Mouse (Mus musculus) neural tube, embryonic 14.5 days (tissue): ENCODE results near the gene Notch4. TPM values are rescaled to one million over a fixed set of nuclear protein-coding genes. Genes with fewer than 3 reads are reported as not detected.
A peak's percentile ranks its signal among the peaks of the same experiment; 100 is the strongest.
"Not testable (repeated sequence)": the region's sequence is repeated elsewhere in the genome, so short reads cannot be mapped to it uniquely, and the experiment has no call there.

Experiments
- ATAC-seq: fragments of 200-750 bp; cut with Nextera tagmentation; 2 replicates; pipeline ENCODE4 v1.8.0; 2017; ENCODE audit warnings: low read depth, mild to moderate bottlenecking, moderate TSS enrichment, moderate library complexity
- H3K27ac ChIP-seq: fragments of 300-500 bp; sonication (generic); 2 replicates; pipeline ENCODE4 v1.5.1; 2014; ENCODE audit warnings: low read depth, mild to moderate bottlenecking, control low read depth, low read length, moderate library complexity, mixed read lengths
- H3K27me3 ChIP-seq: fragments of 300-500 bp; sonication (generic); 2 replicates; pipeline ENCODE4 v1.6.1; 2014; ENCODE audit warnings: low read length; ENCODE audit not compliant: control insufficient read depth, insufficient read depth
- H3K36me3 ChIP-seq: fragments of 300-500 bp; sonication (generic); 2 replicates; pipeline ENCODE4 v1.6.1; 2014; ENCODE audit warnings: low read length, mixed read lengths; ENCODE audit not compliant: control insufficient read depth, insufficient read depth
- H3K4me1 ChIP-seq: fragments of 300-500 bp; sonication (generic); 2 replicates; pipeline ENCODE4 v1.6.1; 2014; ENCODE audit warnings: low read length; ENCODE audit not compliant: control insufficient read depth, insufficient read depth
- H3K4me2 ChIP-seq: fragments of 300-500 bp; sonication (generic); 2 replicates; pipeline ENCODE4 v1.6.1; 2014; ENCODE audit warnings: mild to moderate bottlenecking, low read depth, low read length, control low read depth
- H3K4me3 ChIP-seq: fragments of 300-500 bp; sonication (generic); 2 replicates; pipeline ENCODE4 v1.5.1; 2014; ENCODE audit warnings: low read depth, low read length, control low read depth, mixed read lengths
- H3K9ac ChIP-seq: fragments of 300-500 bp; sonication (generic); replicated peaks from 2 replicates; pipeline ENCODE4 v1.6.1; 2014; ENCODE audit warnings: low read depth, mild to moderate bottlenecking, control low read depth, low read length, mixed read lengths
- H3K9me3 ChIP-seq: fragments of 300-500 bp; sonication (generic); 2 replicates; pipeline ENCODE4 v1.6.1; 2016; ENCODE audit warnings: low read length; ENCODE audit not compliant: control insufficient read depth
- WGBS: fragments of 180-500 bp; shearing (Covaris S2); extraction: QIAGEN DNeasy Blood & Tissue Kit; methylation state at CpG from one replicate; pipeline ENCODE4 v1.1.7; 2014; 5-methylcytosine and 5-hydroxymethylcytosine counted together
- polyA plus RNA-seq: library from polyadenylated mRNA; unstranded; fragments of >200 nt; fragmentation: Nextera tagmentation; extraction: Ambion mirVana; gene quantifications from 2 replicates; pipeline ENCODE4 v1.2.1, GENCODE M21; 2014

The Notch4 gene
- 7.0 and 10.1 TPM in 2 replicates for polyA plus RNA-seq

DNA sequence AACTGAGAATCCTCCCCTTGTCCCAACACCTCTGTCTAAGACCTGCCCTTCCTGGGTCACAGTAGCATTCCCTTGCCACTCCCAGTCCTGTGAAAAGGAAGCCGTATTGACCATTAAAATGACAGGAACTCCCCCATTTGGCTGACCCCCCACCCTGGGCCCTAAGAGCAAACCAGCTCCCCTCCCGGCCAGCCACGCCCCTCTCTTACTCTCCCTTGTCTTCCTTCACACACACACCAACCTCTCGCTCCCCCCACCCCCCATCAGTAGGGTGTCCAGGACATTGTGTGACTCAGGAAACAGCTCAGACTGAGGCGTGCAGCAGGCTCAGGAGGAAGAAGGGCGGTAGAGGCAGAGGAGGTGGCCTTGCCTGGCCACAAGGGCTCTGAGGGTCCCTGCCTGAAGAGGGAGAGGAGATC lies at the start of gene Notch4:
Notch4 (plus strand) TSS at position 266 of the 419 bp plus-strand sequence.
- Histone ChIP-seq H3K9ac (no peak within 1 kb of the TSS), H3K36me3 (no peaks in the 10 kb centered on the region), H3K9me3 (no peaks in the 10 kb centered on the region), H3K4me2 (no peak within 1 kb of the TSS), H3K4me1 (no peaks in the 10 kb centered on the region), H3K27me3 (no peaks in the 10 kb centered on the region), H3K27ac (peak within 1 kb of the TSS; percentile 31; the same call in 1 of the 2 replicates), H3K4me3 (no peak within 1 kb of the TSS)
- WGBS = 10% methylated on average over 6 of the region's 6 CpGs
- no peak for ATAC-seq

DNA sequence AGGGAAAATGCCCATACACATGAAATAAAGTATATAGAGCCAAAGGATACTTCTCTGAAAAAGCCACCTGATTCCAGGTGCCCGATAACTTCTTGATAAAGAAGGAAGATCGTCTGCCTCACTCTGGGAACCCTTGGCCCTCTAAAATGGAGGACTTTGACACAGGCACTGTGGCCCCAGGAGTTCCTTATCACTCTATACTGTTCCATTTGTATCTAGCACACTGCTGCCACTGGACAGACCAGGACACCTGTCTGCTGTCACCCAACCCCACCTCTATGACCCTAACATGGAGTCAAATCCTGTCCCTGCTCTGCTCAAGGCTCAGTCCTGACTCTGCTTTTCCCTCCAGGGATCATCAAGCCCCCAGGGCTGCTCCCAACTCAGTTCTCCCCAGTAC lies 47.6 kb upstream of the Notch4 start:
- Histone ChIP-seq H3K4me2 (no peak overlapping the region), H3K27me3 (no peaks in the 10 kb centered on the region), H3K4me3 (no peak overlapping the region), H3K4me1 (no peaks in the 10 kb centered on the region), H3K27ac (no peak overlapping the region), H3K36me3 (no peaks in the 10 kb centered on the region), H3K9ac (no peak overlapping the region), H3K9me3 (no peaks in the 10 kb centered on the region)
- WGBS = 94% methylated on average over 2 of the region's 2 CpGs
- no peak for ATAC-seq

DNA sequence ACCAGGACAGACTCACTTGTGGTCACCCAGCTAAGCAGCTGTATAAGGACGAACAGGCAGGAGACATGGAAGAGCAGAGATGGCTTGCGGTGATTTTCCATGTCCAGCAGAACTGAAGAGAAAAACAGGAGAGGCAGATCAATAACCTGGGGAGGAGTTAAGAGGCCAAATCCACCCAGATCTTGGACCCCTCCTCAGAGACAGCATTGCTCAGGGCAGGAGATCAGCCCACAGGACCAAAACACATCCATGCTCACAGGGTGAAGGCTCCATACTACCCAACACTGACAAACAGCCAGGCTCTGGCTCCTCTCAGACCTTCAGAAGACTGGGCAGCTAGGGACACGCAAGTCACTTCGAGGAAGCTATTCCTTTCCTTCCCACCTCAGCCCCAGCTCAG lies 46.8 kb upstream of the Notch4 start, which contains the start of gene Btnl6:
Btnl6 (minus strand) TSS at position 101 of the 400 bp plus-strand sequence.
- Histone ChIP-seq H3K27me3 (no peaks in the 10 kb centered on the region), H3K36me3 (no peaks in the 10 kb centered on the region), H3K4me1 (no peaks in the 10 kb centered on the region), H3K4me3 (no peak within 1 kb of the TSS), H3K9me3 (no peaks in the 10 kb centered on the region), H3K27ac (no peak within 1 kb of the TSS), H3K4me2 (no peak within 1 kb of the TSS), H3K9ac (no peak within 1 kb of the TSS)
- ATAC-seq = no peak
- WGBS = 93% methylated on average over 4 of the region's 4 CpGs

DNA sequence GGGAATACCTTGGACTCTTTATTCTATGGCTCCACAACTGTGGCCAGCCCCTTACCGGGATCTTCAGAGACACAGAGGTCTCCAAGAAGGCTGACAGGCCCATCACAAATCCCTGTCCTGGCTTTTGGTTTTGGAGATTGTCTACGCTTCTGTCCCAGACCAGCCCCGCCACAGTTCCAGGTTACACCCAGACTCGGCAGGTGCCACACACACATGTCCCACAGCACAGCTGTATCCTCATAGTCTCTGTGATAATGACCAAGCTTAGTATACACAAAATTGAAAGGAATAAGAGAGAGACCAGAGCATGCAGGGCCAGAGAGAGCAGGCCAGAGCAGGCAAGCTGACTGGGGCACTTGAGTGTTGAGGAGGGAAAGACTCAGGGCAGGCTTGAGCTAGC lies 46.3 kb upstream of the Notch4 start:
- H3K27me3 ChIP-seq = no peaks in the 10 kb centered on the region
- no peak overlapping the region for H3K27ac ChIP-seq
- H3K36me3 ChIP-seq = no peaks in the 10 kb centered on the region
- 91% methylated on average over 4 of the region's 4 CpGs for WGBS
- no peaks in the 10 kb centered on the region for H3K9me3 ChIP-seq
- ATAC-seq = no peak
- no peak overlapping the region for H3K4me3 ChIP-seq
- no peaks in the 10 kb centered on the region for H3K4me1 ChIP-seq
- H3K9ac ChIP-seq = no peak overlapping the region
- H3K4me2 ChIP-seq = no peak overlapping the region

DNA sequence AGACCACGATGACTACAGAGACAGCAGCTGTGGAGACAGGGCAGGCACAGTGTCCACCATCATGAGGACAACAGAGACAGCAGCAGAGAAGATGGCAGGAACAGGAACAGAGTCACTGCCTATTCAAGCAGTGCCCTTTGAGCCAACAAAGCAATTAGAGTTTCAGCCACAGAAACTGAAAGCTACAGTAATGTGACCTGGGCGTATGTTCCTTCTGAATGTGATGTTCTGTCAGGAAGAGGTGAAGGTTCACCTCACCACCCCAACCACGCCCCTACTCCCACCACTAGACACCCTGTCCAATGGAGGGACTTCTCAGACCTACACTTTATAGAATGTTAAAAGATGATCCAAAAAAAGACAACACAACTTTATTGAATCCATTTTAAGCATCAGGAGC lies 45.5 kb upstream of the Notch4 start:
- H3K4me1 ChIP-seq, H3K27me3 ChIP-seq, H3K27ac ChIP-seq, H3K36me3 ChIP-seq, H3K9me3 ChIP-seq, H3K4me2 ChIP-seq, H3K9ac ChIP-seq, H3K4me3 ChIP-seq, ATAC-seq: not testable (repeated sequence)
- WGBS = 85% methylated on average over 3 of the region's 3 CpGs

DNA sequence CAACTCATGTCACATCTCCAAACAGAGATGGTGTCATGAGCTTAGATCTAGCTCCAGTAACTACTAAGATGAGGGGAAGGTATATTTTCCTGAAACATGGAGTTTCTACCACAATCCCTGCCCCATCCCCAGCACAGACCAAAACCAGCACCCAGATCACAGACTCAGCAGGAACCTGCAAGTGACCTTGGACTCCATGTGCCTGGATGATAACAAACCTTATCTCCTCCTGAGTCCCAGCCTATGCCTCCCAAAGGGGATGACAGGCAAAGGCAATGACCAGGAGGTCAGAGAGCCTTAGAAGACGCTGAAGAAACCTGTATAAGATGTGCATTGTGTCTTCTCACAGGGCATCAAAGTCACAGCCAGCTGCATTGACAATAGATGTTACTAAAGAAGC lies 45.1 kb upstream of the Notch4 start:
- Histone ChIP-seq H3K4me1 (no peaks in the 10 kb centered on the region), H3K27ac (no peak overlapping the region), H3K36me3 (no peaks in the 10 kb centered on the region), H3K4me2 (no peak overlapping the region), H3K9ac (no peak overlapping the region), H3K4me3 (no peak overlapping the region), H3K9me3 (no peaks in the 10 kb centered on the region), H3K27me3 (no peaks in the 10 kb centered on the region)
- no peak for ATAC-seq
- 71% methylated on average over 1 of the region's 1 CpGs for WGBS

DNA sequence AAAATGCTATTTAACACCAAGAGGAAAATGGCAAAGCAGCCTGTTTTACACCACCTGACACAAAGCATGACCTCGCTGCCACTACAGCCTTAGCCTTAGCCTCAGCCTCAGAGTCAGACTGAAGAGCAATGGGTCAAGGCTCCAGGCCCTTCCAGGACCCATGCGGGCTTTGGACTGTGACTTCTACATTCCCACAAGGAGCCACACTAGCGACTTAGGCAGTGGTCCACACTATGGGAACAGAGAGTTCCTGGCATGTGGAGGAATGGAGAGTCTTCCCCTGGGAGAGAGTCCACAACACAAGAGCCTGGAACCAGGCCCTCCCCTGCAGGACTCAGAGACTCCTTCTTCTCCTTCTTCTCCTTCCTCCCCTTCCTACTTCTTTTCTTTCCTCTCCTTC lies 31.4 kb upstream of the Notch4 start:
- WGBS = 84% methylated on average over 3 of the region's 3 CpGs
- no peak for ATAC-seq
- H3K36me3 ChIP-seq = no peaks in the 10 kb centered on the region
- H3K4me1 ChIP-seq = no peaks in the 10 kb centered on the region
- no peaks in the 10 kb centered on the region for H3K9me3 ChIP-seq
- H3K27ac ChIP-seq = no peak overlapping the region
- no peak overlapping the region for H3K9ac ChIP-seq
- H3K27me3 ChIP-seq = no peaks in the 10 kb centered on the region
- no peak overlapping the region for H3K4me2 ChIP-seq
- no peak overlapping the region for H3K4me3 ChIP-seq

DNA sequence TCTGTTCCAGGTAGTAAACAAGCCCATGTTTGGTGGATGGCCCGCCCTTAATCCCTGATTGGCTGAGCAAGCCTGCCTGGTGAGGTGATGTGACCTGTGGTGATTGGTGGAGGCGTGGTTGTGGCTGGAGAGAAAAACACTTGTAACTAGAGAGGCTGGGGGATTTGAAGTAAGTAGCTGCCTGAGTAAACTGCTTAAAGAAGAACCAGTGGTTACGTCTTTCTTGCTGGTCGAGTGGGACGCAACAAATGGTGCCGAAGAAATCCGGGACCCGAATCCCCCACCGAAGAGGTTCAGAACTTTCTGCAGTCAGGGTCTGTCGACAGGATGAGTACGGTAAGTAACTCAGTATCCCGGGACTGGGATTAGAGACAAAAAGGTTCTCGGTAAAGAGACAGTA lies 20.5 kb upstream of the Notch4 start:
- not testable (repeated sequence) for H3K36me3 ChIP-seq, H3K9ac ChIP-seq, H3K4me3 ChIP-seq, H3K27ac ChIP-seq, ATAC-seq, H3K27me3 ChIP-seq, H3K9me3 ChIP-seq, H3K4me1 ChIP-seq, H3K4me2 ChIP-seq
- 97% methylated on average over 12 of the region's 13 CpGs for WGBS

DNA sequence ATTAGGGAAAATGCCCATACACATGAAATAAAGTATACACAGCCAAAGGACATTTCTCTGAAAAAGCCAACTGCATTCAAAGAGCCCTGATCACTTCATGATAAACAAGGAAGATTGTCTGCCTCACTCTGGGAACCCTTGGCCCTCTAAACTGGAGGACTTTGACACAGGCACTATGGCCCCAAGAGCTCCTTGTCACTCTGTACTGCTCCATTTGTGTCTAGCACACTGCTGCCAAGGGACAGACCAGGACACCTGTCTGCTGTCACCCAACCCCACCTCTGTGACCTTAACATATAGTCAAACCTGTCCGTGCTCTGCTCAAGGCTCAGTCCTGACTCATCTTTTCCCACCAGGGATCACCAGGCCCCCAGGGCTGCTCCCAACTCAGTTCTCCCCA lies 17.3 kb upstream of the Notch4 start:
- H3K36me3 ChIP-seq = no peaks in the 10 kb centered on the region
- no peak overlapping the region for H3K4me2 ChIP-seq
- H3K27me3 ChIP-seq = no peaks in the 10 kb centered on the region
- H3K9me3 ChIP-seq = no peaks in the 10 kb centered on the region
- no peak overlapping the region for H3K27ac ChIP-seq
- no peak for ATAC-seq
- H3K9ac ChIP-seq = no peak overlapping the region
- 90% methylated on average over 1 of the region's 1 CpGs for WGBS
- no peaks in the 10 kb centered on the region for H3K4me1 ChIP-seq
- no peak overlapping the region for H3K4me3 ChIP-seq

DNA sequence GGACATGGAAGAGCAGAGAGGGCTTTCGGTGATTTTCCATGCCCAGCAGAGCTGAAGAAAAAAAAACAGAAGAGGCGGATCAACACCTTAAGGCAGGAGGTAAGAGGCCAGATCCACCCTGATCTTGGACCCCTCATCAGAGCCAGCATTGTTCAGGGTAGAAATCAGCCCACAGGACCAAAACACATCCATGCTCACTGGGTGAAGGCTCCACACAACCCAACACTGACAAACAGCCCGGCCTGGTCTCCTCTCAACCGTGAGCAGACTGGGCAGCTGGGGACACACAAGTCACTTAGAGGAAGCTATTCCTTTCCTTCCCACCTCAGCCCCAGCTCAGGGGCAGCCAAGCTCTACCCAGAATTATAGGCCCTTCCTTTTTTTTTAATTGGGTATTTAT lies 16.5 kb upstream of the Notch4 start:
- Histone ChIP-seq H3K4me2 (no peak overlapping the region), H3K9ac (no peak overlapping the region), H3K4me3 (no peak overlapping the region), H3K36me3 (no peaks in the 10 kb centered on the region), H3K4me1 (no peaks in the 10 kb centered on the region), H3K27ac (no peak overlapping the region), H3K27me3 (no peaks in the 10 kb centered on the region), H3K9me3 (no peaks in the 10 kb centered on the region)
- ATAC-seq = no peak
- WGBS = 92% methylated on average over 4 of the region's 4 CpGs
